Mouse (Mus musculus): ENCODE measurements at regions not wholly inside any gene's neighbourhood (a gene's known extent, or its start where the extent isn't known, plus 50 kb on each side); places are given as distances from the start of the nearest gene placed in this dataset.

DNA sequence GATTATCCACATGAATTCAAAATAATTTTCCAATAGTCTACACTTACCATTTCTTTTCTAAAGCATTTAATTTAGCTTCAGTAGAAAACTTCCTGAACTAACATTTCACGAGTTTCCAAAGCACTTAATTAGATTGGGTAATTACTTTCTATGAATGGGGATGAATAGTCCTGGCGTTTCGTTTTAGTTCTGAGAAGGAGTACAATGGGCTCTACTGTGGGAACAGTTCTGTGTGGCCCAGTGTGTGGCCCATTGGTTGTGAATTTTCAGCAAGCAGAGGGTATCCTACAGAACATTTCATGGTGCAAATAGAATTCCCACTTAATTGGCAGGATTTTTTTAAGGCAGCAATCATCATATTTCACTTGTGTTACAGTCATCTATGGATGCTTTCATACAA is 95.5 kb downstream of the 1700017N19Rik start:
- DNase-seq (ENCODE audit: low read depth in 2 of 2, low spot score in 2 of 2): no peak

DNA sequence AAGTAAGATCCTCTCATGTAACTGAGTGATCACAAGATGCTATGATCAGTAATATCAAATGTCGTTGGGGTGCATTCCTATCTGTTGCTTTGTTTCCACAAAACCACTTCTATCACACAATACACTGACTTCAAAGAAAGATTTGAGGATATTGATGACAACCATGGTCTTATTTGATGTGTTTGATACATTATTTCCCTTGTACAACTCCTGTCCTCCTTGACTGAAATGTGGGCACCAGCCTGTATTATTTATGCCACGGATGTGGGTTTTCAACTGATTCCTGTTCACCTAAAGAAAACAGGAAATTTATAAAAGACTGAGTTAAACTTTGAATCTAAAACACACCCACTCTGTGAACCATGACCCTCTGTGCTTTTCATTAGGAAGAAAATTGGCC is 105.7 kb downstream of the 1700017N19Rik start:
- no peak for DNase-seq (ENCODE audit: low read depth in 2 of 2, low spot score in 2 of 2)

- no peak for DNase-seq (ENCODE audit: low read depth in 2 of 2, low spot score in 2 of 2)
These were observed 108.9 kb downstream of the 1700017N19Rik start for GRCm38 (mm10) chr10:100699206-100699605.

GRCm38 (mm10) chr10:100700281-100701205 is 110.3 kb downstream of the 1700017N19Rik start:
- no peak for DNase-seq (ENCODE audit: low read depth in 2 of 2, low spot score in 2 of 2)

- DNase-seq (ENCODE audit: low read depth in 2 of 2, low spot score in 2 of 2): no peak
These were observed 111.7 kb downstream of the 1700017N19Rik start for GRCm38 (mm10) chr10:100701938-100702337.

- DNase-seq (ENCODE audit: low read depth in 2 of 2, low spot score in 2 of 2): no peak
These were observed 125.9 kb downstream of the 1700017N19Rik start for GRCm38 (mm10) chr10:100716084-100716667.

DNA sequence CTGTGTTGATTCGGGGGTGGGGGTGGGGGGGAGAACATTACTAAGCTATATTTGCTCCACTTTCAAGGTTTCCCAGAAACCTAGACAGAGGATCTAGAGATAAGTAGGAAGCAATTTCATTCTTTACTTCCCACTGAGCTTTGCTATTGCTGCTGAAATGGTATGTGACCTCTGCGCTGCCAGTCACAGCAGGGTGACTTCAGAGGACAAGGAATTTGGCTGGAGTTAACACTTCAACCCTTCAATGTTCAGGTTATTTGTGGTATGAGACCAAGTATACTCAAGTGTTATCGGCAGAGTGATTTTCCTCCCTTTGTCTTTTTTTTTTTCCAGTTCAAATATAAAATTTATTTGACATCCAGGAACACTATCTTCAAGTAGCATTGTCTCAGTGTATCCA is 128.3 kb downstream of the 1700017N19Rik start:
- no peak for DNase-seq (ENCODE audit: low read depth in 2 of 2, low spot score in 2 of 2)

GRCm38 (mm10) chr10:100741269-100741668 is 151.0 kb downstream of the 1700017N19Rik start:
- no peak for DNase-seq (ENCODE audit: low read depth in 2 of 2, low spot score in 2 of 2)

- DNase-seq (ENCODE audit: low read depth in 2 of 2, low spot score in 2 of 2): peak; percentile 63 to 65
These were observed 151.8 kb downstream of the 1700017N19Rik start for GRCm38 (mm10) chr10:100742065-100742464.

GRCm38 (mm10) chr10:100746151-100746550 is 155.9 kb downstream of the 1700017N19Rik start:
- DNase-seq (ENCODE audit: low read depth in 2 of 2, low spot score in 2 of 2): no peak

DNA sequence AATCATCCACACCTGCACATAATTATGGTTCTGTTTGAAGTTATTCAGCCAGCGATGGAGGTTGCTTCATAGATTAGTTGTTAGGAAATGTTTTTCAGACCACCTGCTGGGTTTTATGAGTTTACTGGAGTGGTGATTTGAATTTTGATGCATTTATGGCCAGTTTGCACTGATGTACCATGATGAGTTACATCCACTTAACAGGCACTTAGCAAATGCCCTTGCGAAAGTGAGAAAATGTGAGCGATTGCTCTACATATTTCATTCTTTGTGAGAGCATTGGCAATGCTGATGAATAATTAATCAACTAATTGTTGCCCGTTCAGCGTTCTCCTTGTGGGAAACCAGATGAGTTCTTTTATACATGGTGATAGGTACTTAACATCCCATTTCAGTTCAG is 164.7 kb downstream of the 1700017N19Rik start:
- no peak for DNase-seq (ENCODE audit: low read depth in 2 of 2, low spot score in 2 of 2)

DNA sequence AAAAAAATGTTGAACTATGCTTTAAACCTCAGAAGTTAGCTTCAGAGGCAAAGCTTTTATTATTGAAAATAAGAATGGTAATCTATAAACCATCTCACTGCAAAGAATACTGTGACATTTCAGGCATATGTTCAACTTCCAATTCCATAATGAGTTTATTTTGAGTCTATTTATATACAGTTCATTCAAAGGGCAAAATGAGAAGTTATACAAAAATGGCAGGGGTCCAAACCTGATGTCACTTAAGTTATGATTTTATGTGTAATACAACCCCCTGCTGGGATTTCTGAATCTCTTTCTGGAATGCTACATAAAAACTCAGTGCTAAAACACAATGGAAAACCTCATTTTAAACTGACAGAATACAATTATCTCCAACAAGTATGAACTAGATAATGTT is 184.0 kb downstream of the 1700017N19Rik start:
- no peak for DNase-seq (ENCODE audit: low read depth in 2 of 2, low spot score in 2 of 2)

- no peak for DNase-seq (ENCODE audit: low read depth in 2 of 2, low spot score in 2 of 2)
These were observed 201.9 kb downstream of the 1700017N19Rik start for GRCm38 (mm10) chr10:100792166-100792565.

DNA sequence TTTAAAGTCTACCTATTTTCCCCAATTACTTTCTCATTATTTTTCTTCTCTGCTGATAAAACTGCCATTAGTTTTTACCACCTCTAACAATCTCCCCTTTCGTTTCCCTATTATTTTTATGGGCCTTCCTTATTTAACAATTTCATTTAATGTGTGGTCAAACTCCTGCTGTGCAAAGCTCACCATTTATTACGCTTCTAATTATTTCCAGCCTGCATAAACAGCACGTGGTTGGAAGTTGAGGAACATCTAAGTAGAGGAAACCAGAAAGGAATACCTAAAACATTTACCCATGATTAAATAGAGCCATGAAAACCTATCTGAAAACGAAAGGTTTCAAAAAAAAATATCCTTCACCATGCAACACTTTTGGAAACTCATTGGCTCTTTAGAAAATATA is 202.3 kb downstream of the 1700017N19Rik start:
- DNase-seq (ENCODE audit: low read depth in 2 of 2, low spot score in 2 of 2): no peak

GRCm38 (mm10) chr10:100795215-100795972 is 205.1 kb downstream of the 1700017N19Rik start:
- DNase-seq (ENCODE audit: low read depth in 2 of 2, low spot score in 2 of 2): no peak

DNA sequence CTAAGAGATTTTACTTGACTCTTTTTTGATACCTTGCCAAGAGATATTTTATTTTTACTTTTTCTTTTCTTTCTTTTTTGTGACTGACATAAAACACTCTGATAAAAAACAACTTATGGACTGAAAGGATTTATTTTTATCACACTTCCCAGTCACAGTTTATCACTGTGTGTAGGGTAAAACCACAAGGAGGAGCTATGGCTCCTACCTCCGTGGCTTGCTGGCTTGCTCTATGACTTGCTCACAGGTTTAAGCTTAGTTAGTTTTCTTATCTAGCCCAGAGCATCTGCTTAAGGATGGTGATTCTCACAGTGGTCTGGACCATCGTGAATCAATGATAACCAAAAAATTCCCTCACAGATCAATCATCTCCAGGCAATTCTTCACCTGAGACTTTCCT is 221.4 kb downstream of the 1700017N19Rik start:
- DNase-seq (ENCODE audit: low read depth in 2 of 2, low spot score in 2 of 2): no peak

DNA sequence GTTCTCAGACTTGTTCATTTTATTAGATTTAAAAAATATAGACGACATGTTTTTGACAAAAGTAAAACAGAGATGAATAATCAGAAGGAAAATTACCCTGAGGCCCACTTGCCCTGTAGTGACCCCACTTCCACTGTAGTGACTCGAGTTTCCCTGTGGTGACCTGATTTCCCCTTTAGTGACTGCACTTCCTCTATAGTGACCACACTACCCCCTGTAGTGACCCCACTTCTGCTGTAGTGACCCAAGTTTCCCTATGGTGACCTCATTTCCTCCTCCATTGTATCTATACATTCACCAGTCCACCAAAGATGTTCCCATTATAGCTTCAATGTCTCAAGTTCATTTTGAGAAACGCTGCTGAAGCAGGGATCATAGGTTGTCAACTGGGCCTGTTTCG is 244.5 kb downstream of the 1700017N19Rik start:
- DNase-seq (ENCODE audit: low read depth in 2 of 2, low spot score in 2 of 2): no peak

DNA sequence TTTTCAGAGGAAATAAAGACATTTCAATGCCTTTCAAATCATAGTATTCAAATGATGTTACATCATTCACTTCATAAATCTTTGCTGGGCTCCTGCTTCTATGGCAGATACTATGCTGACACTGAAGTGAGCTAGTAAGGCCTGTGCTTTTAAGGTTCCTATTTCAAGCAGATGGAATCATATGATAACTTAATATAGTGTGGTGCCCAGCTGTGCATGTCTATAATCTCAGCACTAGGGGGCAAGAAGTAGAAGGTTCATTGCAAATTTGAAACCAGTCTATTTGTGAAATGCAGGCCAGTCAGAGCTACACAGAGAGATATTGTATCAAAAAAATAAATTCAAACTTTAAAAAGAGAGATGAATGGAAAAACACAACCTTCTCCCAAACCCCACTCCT is 262.9 kb downstream of the 1700017N19Rik start:
- DNase-seq (ENCODE audit: low read depth in 2 of 2, low spot score in 2 of 2): no peak

DNA sequence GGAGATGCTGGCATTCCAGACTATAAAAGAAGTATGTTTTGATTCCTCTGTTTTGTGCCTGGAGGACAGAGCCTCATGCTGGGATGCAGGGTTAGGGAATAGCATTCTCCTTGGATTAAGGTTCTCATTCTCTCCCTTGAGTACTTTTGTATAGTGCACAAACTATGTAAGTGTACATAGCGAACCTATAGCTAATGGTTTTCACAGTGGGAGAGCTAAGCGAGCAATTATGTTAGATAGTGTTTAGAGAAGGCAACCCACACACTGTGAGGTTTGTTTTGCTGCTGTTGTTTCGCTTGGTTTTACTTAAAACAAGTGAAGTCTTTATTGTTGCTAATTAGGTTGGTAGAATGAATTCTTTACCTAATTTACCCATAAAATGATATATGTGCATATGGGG is 266.2 kb downstream of the 1700017N19Rik start:
- DNase-seq (ENCODE audit: low read depth in 2 of 2, low spot score in 2 of 2): no peak

DNA sequence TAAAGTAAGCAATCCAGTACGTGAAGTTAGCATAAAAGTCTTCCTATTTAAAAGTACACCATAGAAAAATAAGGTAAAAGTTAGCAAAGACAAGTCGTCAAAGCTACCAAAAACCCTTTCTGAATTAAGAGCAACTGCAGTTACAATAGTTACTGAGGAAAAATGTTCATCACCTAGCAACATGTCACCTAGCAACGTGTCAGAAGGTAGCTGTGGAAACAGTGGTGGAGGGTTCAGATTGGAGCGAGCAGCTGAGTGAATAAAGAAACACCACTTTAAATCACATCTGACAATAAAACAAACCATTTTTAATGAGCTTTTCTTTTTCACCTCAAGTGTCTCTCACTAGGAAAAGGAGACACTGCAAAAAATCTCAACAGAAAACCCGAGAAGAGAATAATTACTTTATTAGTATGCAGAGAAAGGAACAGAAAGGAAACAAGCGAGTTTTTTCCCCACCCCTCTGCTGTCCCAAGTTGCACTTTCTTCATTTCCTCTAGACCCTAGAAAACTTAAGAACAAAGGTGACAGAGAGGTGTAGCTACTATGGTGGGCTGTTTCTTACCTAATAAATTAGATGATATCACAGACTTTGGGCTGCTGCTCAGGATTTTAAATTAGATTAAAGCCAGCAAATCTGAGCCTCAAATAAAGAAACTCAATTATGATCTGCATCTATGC is 275.4 kb downstream of the 1700017N19Rik start:
- no peak for DNase-seq (ENCODE audit: low read depth in 2 of 2, low spot score in 2 of 2)

- no peak for DNase-seq (ENCODE audit: low read depth in 2 of 2, low spot score in 2 of 2)
These were observed 278.2 kb downstream of the 1700017N19Rik start for GRCm38 (mm10) chr10:100868360-100868916.

Measured in CD8-positive naive resting alpha-beta T cell, adult 2 months (primary cell).